Mouse (Mus musculus) erythroblast, embryonic 14.5 days (primary cell): ENCODE results near the gene Bco1. TPM values are rescaled to one million over a fixed set of nuclear protein-coding genes. Genes with fewer than 3 reads are reported as not detected.

Experiments
- H3K27me3 ChIP-seq: 2 replicates; pipeline ENCODE4 v1.6.1; 2012; ENCODE audit warnings: inconsistent platforms; ENCODE audit not compliant: control insufficient read depth
- H3K36me3 ChIP-seq: 2 replicates; pipeline ENCODE4 v1.6.1; 2012; ENCODE audit warnings: mild to moderate bottlenecking, inconsistent platforms; ENCODE audit not compliant: control insufficient read depth
- H3K4me1 ChIP-seq: 2 replicates; pipeline ENCODE4 v1.6.1; 2012; ENCODE audit warnings: inconsistent platforms; ENCODE audit not compliant: control insufficient read depth
- H3K4me3 ChIP-seq: replicated peaks from 2 replicates; pipeline ENCODE3; 2012; ENCODE audit warnings: moderate library complexity, mild to moderate bottlenecking, inconsistent platforms
- H3K9me3 ChIP-seq: 2 replicates; pipeline ENCODE4 v1.6.1; 2012; ENCODE audit warnings: low read length, inconsistent platforms, mixed read lengths; ENCODE audit not compliant: control insufficient read depth
- GATA1 ChIP-seq: IDR thresholded peaks from 2 replicates; pipeline ENCODE4 v1.6.1; 2012; ENCODE audit warnings: low read length, inconsistent platforms, mixed read lengths
- TAL1 ChIP-seq: IDR thresholded peaks from 3 replicates; pipeline ENCODE4 v1.6.1; 2012; ENCODE audit warnings: low read length, inconsistent platforms, mixed read lengths
- polyA plus RNA-seq: library from polyadenylated mRNA; stranded (reverse); fragments of >175 nt; gene quantifications from 2 replicates; pipeline ENCODE4 v1.2.3, GENCODE M21; 2012

Gene Bco1
- polyA plus RNA-seq, 1 experiment: not detected

GRCm38 (mm10) chr8:117156149-117156548 lies 60.5 kb downstream of the Bco1 start:
- Histone ChIP-seq H3K4me3 (peak overlapping the region; percentile 68), H3K4me1 (peaks cover 40% of the 10 kb centered on the region)

GRCm38 (mm10) chr8:117156866-117157768 lies 61.5 kb downstream of the Bco1 start:
- no peaks in the 10 kb centered on the region for H3K36me3 ChIP-seq
- H3K4me3 ChIP-seq: peak overlapping the region; percentile 68
- peaks cover 47% of the 10 kb centered on the region for H3K4me1 ChIP-seq
- H3K27me3 ChIP-seq: no peaks in the 10 kb centered on the region
- TF ChIP-seq TAL1 (no peak), GATA1 (peak; percentile 30; the same call in 1 of the 2 replicates)
- no peaks in the 10 kb centered on the region for H3K9me3 ChIP-seq

More at GRCm38 (mm10) chr8:117156149-117156548, 60.5 kb downstream of the Bco1 start:
- TF ChIP-seq TAL1 (no peak), GATA1 (no peak)
- H3K36me3 ChIP-seq: no peaks in the 10 kb centered on the region
- no peaks in the 10 kb centered on the region for H3K9me3 ChIP-seq
- peaks cover 5% of the 10 kb centered on the region for H3K27me3 ChIP-seq

GRCm38 (mm10) chr8:117157769-117158091 lies 62.1 kb downstream of the Bco1 start:
- TF ChIP-seq TAL1 (no peak), GATA1 (no peak)
- Histone ChIP-seq H3K9me3 (no peaks in the 10 kb centered on the region), H3K36me3 (no peaks in the 10 kb centered on the region), H3K4me1 (peaks cover 52% of the 10 kb centered on the region), H3K27me3 (no peaks in the 10 kb centered on the region), H3K4me3 (peak overlapping the region; percentile 68)

GRCm38 (mm10) chr8:117158135-117158761 lies 62.6 kb downstream of the Bco1 start, which contains the start of gene Gan:
Gan (plus strand) TSS chr8:117158135.
- peaks cover 53% of the 10 kb centered on the region for H3K4me1 ChIP-seq
- H3K36me3 ChIP-seq: no peaks in the 10 kb centered on the region
- no peaks in the 10 kb centered on the region for H3K9me3 ChIP-seq
- H3K27me3 ChIP-seq: no peaks in the 10 kb centered on the region
- no peak for TF ChIP-seq GATA1
- no peak for TF ChIP-seq TAL1
- peak within 1 kb of the TSS; percentile 68 for H3K4me3 ChIP-seq

GRCm38 (mm10) chr8:117159031-117159430 lies 63.4 kb downstream of the Bco1 start:
- TF ChIP-seq TAL1 (no peak), GATA1 (no peak)
- Histone ChIP-seq H3K4me3 (peak overlapping the region; percentile 68), H3K4me1 (peaks cover 54% of the 10 kb centered on the region), H3K9me3 (no peaks in the 10 kb centered on the region), H3K27me3 (no peaks in the 10 kb centered on the region), H3K36me3 (no peaks in the 10 kb centered on the region)

- peaks cover 65% of the 10 kb centered on the region for H3K4me1 ChIP-seq
- H3K9me3 ChIP-seq: no peaks in the 10 kb centered on the region
- H3K4me3 ChIP-seq: no peak overlapping the region
- no peaks in the 10 kb centered on the region for H3K27me3 ChIP-seq
- TF ChIP-seq GATA1 (no peak), TAL1 (no peak)
- H3K36me3 ChIP-seq: peaks cover 17% of the 10 kb centered on the region
These were observed 69.3 kb downstream of the Bco1 start for GRCm38 (mm10) chr8:117164912-117165311.

GRCm38 (mm10) chr8:117165542-117165941 lies 69.9 kb downstream of the Bco1 start:
- no peaks in the 10 kb centered on the region for H3K27me3 ChIP-seq
- H3K4me1 ChIP-seq: peaks cover 67% of the 10 kb centered on the region
- H3K9me3 ChIP-seq: no peaks in the 10 kb centered on the region
- H3K4me3 ChIP-seq: no peak overlapping the region
- TF ChIP-seq TAL1: no peak
- TF ChIP-seq GATA1: no peak
- H3K36me3 ChIP-seq: peaks cover 17% of the 10 kb centered on the region

GRCm38 (mm10) chr8:117166515-117166914 lies 70.9 kb downstream of the Bco1 start:
- peaks cover 64% of the 10 kb centered on the region for H3K4me1 ChIP-seq
- H3K9me3 ChIP-seq: no peaks in the 10 kb centered on the region
- TF ChIP-seq GATA1 (no peak), TAL1 (no peak)
- H3K4me3 ChIP-seq: no peak overlapping the region
- H3K27me3 ChIP-seq: no peaks in the 10 kb centered on the region
- H3K36me3 ChIP-seq: peaks cover 19% of the 10 kb centered on the region

GRCm38 (mm10) chr8:117167243-117167883 lies 71.7 kb downstream of the Bco1 start:
- peaks cover 65% of the 10 kb centered on the region for H3K4me1 ChIP-seq
- no peak for TF ChIP-seq GATA1
- no peak for TF ChIP-seq TAL1
- H3K27me3 ChIP-seq: no peaks in the 10 kb centered on the region
- no peaks in the 10 kb centered on the region for H3K9me3 ChIP-seq
- H3K36me3 ChIP-seq: peaks cover 23% of the 10 kb centered on the region
- no peak overlapping the region for H3K4me3 ChIP-seq
